Mouse (Mus musculus) kidney, adult 9 months (tissue): Measurements from ENCODE around the gene Slfn5.
"Not testable (repeated sequence)": the region's sequence is repeated elsewhere in the genome, so short reads cannot be mapped to it uniquely, and the experiment has no call there.

Experiments used
- DNase-seq: peaks from one replicate; pipeline ENCODE4 v3.0.0; 2022

Gene Slfn5

DNA sequence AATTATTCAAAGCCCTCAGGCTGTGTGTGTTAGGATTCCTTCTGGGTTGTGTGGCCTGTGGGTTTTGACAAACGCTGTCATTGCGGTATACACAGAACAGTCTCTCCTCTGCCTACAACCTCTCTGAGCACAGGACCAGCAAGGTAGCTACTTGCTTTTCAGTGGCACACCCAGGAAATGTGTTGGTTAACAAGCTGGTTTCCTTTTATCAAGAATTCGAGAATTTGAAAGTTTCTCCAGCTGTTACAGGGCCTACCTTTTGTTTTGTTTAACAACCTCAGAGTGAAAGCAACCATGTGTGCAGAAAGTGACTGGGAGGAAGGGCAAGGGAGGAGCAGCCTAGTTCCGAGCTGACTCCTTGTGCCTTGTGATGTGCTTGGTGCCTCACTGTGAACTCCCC is 3.7 kb upstream of the Slfn5 start:
- no peak for DNase-seq

DNA sequence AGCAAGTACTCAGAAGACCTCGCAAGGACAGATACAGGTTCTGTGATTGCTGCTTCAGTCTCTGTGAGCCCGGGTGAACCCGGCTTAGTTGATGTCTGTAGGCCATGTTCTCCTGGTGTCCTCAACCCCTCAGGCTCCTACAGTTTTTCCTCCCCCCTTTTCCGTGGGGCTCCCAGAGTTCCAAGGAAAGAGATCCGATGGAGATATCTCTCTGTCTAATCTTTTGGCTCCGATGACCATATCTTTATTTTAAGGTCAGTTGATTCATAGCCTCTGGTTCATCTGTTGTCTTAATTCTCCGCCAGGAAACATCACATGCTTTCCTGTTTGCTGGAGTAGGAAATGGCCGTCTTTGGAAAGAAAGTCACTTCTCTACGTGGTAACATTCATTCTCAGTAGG is 2.1 kb upstream of the Slfn5 start:
- peak; percentile 68 for DNase-seq

DNA sequence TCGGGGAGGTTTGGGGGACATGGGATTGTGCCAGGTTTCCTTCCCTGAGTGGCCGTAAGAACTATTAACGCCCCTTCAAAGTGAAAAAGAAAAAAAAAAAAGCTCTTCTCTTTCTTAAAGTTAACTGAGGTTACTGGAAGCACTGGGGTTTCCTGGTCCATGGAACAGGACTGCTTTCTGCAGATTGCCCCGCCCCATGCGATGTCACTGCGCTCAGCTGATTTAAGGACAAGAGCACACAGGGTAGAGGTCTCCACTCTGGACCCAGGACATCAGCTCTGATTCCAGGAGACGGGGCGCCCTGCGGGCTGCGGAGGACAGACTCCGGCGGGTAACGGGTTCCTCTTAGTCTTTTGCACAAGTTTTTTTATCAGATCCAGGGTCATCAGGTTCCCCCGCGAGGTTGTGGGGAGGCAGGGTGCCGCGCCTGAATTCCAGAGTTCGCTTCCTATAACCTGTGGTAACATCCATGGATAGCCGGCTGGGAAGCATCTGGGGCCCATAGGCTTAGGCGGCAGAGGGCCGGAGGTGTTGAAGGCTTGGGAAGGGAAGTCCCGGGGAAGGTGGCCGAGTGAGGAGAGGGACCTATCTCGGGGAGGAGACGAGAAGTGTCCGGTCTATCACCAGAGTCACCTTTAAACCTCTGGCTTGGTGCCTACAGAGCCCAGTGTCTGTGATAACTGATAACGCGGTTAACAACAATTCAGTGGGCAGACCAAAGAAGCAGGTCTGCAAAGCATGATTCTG is 889 bp downstream of the Slfn5 start:
- peak; percentile 77 for DNase-seq

- DNase-seq = peak; percentile 23
Measured at GRCm38 (mm10) chr11:82952612-82953542, 1.7 kb downstream of the Slfn5 start.

DNA sequence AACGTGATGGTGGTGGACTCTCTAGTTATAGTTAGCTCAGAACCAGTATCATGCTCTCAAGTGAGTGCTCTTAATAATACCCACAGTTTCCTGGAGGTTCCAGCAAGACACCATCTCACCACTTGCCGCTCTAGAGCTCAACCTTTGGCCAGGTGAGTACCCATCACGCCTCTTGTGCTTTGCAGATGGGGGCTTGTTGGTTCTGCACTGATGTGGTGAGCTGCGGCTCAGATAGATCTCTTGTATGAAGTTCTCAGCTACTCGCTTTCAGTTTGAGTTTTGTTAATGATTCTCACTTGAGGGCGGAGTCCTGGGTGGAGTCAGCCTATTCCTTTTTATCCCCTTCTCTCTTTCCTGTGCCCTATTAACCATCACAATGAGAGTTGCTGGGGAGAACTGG is 3.5 kb downstream of the Slfn5 start:
- no peak for DNase-seq

- no peak for DNase-seq
Measured at GRCm38 (mm10) chr11:82956925-82957324, 5.8 kb downstream of the Slfn5 start.

DNA sequence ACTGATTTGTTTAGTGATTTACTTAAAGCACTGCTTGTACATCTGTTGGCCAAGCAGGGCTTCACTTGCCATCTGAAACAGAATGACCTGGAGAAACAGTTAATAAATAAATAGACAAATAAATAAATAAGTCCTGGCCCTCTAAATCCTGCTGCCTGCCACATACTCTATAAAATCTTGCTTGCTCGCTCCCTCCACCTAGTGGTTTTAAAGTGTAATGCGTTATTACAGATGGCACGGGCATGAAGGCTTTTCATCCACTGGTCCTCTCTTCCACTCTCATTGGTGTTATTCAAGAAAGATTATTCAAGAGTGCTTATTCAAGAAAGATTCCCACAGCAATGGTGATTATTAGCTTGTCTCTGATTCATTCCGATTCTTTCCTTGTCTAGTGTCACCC is 8.5 kb downstream of the Slfn5 start:
- peak; percentile 73 for DNase-seq

DNA sequence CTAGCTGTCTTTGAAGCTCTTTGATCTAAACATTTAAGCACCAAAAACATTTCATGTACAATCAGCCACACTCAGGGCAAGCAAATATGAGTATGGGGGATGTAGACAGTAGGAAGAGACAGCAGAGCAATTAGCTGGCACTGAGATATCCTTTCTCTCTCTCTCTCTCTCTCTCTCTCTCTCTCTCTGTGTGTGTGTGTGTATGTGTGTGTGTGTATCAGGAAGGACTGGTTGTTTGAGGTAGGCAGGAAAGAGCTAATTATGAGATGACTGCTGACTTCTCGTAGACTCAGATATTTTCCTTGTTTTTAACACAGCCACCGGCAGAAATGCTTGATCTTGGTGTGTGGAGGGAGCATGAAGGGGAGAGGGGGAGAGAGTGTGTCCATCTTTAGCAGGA is 10.6 kb downstream of the Slfn5 start:
- no peak for DNase-seq

DNA sequence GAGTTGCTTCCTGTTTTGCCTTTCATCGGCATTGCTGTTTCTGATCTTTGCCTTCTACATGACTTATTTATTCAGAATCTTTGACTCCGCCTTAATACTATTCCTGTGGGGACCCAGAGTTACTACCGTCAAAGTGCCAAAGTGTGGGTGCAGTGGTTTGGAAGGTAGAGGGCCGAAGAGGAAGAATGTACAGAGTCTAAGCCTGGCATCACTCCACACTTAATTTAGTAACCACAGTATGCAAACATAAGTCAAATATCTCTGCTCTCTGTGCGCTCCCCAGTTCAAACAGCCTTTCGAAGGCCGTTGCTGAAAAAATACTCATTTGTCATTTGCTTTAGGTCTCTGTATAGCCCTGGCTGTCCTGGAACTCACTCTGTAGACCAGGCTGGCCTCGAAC is 11.1 kb downstream of the Slfn5 start:
- DNase-seq = no peak

- peak; percentile 20 for DNase-seq
Measured at GRCm38 (mm10) chr11:82970712-82971589, 19.8 kb downstream of the Slfn5 start.

DNA sequence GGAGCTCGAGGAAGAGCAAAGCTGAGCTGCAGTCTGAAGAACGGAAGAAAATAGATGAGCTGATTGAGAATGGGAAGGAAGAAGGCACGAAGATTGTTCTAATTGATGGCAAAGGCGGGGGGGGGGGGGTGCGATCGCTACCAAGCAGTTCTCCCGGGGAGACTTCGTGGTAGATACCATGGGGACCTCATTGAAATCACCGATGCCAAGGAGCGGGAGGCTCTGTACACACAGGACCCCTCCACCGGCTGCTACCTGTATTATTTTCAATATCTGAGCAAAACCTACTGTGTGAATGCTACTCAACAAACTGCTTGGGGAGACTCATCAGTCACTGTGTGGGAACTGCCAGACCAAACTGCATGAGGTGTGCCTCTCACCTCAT is 20.4 kb downstream of the Slfn5 start:
- DNase-seq = no peak

GRCm38 (mm10) chr11:82973916-82974315 is 22.8 kb downstream of the Slfn5 start:
- DNase-seq = peak; percentile 42

- DNase-seq = not testable (repeated sequence)
Measured at GRCm38 (mm10) chr11:82982409-82982808, 31.3 kb downstream of the Slfn5 start.

DNA sequence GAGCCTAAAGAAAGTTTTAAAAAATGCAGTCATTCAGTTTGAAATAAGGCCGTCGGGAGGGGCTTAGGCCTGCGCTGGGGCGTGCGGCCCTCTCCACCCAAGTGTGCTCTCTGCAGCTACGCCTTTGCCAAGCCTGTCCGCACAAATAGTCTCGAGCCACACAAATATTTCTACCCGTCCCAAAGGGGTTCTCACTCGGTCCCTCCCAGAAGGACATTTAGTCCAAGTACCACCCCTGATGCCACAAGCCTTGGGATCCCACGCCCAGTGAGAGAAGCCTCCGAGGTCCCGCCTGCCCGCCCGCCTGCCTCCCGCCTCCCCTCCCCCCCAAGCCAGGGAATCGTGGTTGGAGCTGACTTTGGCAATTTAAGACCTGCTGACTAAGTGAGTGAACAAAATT is 32.0 kb downstream of the Slfn5 start:
- DNase-seq = no peak

DNA sequence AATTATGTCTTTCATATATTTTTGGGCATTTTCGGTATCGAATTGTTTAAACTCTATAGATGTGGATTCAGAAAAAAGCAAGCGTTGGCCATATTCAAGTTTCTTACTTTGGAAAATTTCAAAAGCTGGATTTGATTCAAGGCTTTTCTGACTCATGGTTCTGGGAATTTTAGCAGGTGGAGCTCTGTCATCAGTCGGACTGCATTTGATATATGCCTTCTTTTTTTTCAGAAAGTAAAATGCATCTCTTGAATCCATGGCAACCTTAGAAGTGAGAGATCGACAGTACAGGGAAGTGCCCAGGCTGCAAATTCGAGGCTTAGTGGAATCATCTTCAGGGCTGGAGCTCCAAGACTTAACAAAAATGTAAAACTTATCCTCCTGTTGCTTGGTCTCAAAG is 36.5 kb downstream of the Slfn5 start:
- DNase-seq = no peak

- DNase-seq = no peak
Measured at GRCm38 (mm10) chr11:82989357-82989756, 38.2 kb downstream of the Slfn5 start.

DNA sequence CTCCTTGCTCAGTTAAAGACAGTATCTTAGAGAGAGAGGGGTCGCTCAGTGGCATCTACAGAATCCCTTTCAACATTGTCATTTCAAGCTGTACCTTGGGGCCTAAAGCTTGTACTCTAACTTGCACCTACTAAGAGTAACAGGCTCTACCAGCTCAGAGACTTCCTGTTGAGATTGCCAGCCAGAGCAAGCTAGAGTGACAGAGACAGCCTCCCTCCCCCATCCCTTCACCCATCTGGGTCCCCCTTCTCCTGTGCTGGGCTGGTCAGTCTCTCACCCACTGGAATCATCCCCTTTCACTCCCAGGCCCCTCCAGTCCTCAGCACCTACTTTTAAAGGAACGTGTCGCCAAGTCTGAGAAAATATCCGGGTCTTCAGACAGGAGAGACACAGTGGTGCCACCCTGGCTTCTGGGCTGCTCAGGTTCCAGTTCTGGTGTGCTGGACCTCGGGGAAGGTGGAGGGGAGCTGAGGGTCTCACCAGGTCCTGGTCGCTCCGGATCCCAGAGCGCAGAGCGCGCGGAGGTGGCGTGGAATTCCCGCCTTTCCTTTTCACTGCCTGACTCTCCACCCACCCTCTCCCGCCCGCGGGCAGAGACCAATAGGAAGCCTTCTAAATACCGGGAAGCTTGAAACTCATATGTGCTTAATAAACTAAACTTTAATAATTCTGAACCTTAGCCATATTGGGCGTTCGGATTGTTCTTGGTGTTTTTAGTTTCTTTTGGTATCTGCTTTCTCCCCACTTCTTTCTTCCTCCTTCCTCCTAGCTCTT is 39.6 kb downstream of the Slfn5 start:
- DNase-seq = peak; percentile 18

DNA sequence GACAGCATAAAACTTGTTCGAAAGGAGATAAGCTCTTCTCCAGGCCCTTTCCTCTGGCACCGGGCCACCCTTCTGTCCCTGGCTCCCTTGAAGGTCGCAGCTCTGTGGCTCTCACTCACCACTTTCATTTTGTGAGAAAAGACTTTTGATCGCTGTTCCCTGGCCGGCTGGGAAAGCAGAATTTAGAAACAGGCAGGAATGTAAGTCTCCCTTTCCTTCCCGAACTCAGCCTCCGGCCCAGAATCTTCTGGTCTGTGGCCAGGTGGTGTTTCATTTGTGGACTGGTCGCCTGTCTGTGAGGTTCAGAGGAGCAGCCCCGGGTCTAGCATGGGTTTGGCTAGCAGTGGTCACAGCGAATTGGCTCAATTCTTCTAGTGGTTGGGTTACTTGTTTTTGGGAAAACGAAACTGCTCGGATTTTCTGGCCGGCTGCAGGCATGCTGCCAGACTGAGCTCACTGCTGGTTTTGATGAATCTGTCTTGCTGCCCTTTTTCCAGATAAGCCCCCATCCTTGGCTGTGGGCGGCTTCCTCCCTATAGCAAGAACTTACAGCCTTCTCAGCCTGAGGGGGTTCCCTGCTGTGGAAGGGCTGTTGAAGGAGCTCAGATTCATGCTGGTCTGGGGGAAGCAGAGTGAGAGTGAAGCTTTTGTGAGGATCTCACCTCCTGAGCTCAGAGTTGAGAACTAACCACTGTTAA is 40.5 kb downstream of the Slfn5 start, which contains the start of gene Slfn9:
Gene Slfn9, minus strand, starts transcription at position 362 of the 698 bp plus-strand sequence.
- DNase-seq = peak; percentile 28

DNA sequence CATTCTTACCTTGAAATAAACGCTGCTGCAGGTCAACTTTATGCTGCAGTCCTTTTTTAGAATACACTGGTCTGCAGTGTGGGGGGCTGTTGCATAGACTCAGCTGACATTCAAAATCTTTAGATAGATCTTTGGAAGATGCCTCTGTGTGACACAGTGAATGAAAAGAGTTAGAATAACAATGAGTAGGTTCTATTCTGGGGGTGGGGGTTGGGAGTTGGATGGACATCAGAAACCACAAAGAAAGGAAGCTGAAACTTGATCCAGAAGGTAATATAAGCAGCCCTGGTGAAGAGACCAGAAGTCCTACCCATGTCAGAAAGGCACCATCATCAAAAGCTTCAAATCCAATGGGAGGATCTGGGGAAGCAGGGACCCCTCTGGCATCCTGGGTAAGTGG is 62.2 kb downstream of the Slfn5 start:
- DNase-seq = no peak
